Mouse (Mus musculus) kidney, adult 8-10 months (tissue): Measurements from ENCODE around the gene Gm3646.

ENCODE experiments used
- DNase-seq, 2 experiments: peaks; one replicate each; pipeline ENCODE4 v3.0.0; 2022

Gm3646 gene

DNA sequence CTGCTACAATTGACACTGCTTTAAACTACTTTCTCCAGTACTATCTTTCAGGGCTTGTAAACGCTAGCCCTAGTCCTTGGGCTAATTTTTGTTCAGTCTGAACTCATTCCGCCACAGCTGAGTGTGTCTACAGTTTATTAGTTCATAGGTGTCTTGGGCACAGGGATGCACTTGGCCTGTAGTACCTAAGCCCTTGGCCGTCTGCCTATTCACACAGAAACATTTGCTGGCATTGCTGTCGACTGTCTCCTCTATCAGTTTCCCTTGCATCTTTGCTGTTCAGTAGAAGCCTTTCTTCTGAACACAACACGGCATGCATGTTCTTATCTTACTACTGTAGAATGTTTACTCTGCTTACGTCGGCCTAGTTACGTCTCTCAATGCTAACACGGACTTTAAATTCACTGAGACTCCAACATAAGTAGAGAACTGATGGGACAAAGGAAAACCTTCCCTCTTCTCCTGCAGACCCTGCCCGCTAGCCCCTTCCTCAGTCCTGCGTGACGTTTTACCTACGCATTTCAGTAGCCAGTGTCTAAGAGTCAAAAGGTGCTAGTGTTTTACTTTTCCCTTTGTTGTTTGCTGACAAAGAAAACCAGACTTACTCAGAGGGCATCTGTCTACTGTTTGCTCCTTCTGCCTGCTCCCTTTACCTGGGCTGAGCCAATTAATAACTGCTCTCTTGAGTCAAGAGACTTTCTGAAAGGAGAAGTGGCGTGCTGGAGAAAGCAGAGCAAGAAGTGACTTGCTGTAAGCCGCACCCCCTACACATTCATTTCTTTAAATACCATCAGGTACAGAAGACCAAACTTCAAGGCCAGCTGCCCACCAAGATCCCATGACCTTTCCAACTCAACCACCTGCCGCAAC lies 25.8 kb downstream of the Gm3646 start:
- no peak for DNase-seq

DNA sequence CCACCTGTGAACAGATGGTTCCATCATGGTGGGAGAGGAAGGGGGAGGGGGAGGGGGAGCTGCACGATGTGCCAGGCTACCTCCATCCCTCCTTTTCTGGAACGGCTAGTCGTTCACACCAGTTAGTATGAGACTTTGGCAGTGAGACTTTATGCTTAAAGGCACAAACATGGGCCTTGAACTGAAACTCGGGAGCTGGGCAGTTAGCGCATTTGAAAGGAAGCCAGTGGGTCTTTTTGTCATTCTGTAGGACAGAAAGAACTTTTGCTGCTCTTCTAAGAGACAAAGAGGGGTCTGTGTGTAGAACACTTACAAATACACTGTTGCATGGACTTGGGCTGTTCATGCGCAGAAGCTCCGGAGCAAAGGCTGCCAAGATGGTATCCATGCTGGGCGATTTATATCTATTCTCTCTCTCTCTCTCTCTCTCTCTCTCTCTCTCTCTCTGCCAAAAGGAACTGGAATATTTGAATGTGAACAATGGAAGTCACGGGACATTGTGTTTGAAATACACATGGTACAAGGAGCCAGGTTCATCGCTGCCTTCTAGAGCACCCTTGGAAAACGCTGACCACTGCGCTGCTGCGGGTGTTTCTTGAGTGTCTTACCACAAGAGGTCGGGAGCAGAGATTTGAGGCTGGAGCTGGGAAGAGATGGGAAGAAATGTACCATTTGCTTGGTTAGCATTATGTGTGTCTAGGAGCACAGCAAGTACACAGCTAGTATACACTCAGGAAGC lies 31.0 kb downstream of the Gm3646 start:
- no peak for DNase-seq

DNA sequence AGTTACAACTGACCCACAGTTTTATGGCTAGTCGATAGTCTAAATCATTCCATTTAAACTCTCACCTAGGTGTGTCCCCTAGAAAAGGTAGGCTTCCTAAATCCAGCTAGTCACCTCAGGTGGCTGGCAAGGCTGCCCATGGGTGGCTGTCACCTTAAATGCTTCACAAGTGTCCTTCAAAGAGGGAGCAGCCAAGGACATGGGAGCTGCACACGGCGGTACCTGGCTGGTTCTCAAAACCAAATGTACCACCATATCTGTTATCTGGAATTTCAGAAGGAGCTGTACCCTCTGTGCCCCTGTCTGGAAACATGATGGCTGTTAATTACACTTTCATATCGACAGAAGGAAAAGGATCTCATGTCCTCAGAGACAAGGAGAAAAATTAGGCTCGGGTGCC lies 31.6 kb downstream of the Gm3646 start:
- no peak for DNase-seq

DNA sequence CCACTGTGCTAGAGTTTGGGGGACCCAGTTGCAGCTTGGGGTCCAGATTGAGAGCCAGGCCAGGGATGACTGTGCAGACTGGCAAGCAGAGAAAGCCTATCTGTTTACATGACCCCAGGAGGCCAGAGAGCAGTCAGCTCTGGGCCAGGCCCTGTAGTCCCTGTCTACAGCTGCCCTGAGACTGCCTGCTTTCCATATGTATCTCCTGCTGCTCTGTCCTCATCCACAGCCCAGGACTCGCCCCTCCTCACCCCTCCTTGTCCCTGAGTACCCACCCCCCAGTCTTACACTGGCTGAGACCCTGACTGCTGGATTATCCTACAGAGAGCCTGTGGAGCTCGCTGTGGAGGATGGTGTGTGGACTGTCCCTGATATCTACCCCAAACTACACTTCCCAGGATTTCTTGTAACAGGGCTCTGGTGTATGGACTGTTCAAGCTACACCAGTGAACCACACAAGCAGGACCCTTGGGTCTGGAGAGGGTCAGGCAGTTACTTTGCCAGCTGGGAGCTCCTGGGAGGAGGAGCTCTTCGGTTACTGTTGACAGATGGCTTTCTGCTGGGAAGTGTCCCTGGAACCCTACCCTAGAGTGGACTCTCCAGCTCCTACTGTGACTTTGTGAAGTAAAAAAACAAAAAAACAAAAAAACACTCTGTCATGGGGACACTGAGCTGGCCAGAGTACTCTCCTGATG lies 32.6 kb downstream of the Gm3646 start:
- DNase-seq = no peak

DNA sequence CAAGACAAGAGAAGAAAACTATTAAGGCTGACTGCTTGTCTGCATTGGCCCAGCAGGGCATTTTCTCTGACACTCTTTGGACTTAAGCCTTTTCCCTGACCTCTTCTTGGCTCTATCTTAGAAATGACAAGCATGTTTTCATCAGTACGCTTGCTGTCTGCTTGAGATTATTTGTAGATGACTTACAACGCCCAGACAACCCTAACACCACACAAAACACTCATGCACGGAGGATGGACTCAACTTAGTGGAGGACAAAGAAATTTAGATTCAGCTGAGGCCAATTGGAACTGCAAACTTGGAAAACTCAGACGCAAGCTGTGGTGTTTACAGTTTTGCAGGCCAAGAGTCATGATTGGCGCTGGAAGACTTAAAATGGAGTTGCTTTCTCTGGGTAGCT lies 34.7 kb downstream of the Gm3646 start:
- DNase-seq = no peak

DNA sequence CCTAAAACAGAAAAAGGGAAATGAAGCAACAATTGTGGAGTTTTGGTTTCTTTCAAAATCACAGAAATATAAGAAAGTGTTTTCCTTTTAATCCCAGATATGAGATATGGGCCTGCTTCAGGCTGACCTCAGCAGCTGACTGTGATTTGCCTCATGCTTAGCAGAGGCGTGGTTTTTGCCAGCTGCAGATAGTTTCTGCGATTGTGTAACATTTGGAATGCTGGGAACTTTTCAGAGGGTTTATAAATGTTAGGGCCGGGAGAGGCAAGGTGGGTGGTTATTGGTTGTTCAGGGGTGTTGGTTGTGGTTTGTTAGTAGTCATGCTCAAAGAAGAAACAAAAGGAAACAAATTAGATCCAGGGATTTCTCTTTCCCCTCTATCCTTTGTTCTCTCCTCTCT lies 37.1 kb downstream of the Gm3646 start:
- no peak for DNase-seq

DNA sequence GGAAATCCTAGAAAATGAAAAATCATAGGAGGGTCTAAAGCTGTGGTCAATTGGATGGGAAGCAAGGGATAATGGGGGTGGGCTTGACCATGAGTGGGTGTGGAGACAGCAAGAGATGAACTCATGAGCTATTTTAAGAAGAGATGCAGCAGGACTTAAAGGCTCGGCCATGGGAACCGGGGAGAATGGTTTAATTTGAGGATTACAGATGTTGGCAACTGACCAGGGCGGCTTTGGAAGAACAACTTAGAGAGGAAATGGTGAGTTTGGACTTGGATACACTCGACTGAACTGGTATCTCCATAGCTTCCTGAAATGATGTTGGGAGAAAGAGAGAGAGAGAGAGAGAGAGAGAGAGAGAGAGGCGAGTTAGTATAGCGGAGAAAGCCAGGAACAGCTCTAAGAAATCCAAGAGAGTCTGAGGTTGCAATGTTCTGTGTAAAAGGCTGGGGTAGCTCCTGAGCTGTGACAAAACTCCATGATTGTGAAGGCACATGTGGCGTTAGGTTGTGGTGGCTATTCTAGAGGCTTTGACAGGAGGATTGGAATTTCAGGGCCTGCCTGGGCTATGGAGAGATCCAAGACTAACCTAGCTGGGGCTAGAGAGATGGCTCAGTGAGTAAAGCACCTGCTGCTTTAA lies 39.2 kb downstream of the Gm3646 start:
- DNase-seq = no peak

DNA sequence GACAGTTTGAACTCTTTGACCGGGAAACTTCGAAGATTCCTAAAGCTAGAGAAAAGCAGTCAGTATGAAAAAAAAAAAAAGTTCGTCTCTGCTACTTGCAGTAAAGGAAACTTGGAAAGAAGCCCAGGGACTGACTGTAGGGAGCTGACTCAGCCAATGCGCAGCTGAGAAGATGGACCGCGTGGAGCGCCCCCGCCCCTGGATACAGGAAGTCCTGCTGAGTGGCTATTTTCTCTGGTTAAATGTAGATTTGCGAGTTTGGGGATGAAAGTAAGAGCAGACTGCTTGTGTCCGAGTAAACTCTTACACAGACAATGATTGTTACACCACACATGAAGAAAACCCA lies 43.1 kb downstream of the Gm3646 start:
- peak; percentile 87 to 88 for DNase-seq

DNA sequence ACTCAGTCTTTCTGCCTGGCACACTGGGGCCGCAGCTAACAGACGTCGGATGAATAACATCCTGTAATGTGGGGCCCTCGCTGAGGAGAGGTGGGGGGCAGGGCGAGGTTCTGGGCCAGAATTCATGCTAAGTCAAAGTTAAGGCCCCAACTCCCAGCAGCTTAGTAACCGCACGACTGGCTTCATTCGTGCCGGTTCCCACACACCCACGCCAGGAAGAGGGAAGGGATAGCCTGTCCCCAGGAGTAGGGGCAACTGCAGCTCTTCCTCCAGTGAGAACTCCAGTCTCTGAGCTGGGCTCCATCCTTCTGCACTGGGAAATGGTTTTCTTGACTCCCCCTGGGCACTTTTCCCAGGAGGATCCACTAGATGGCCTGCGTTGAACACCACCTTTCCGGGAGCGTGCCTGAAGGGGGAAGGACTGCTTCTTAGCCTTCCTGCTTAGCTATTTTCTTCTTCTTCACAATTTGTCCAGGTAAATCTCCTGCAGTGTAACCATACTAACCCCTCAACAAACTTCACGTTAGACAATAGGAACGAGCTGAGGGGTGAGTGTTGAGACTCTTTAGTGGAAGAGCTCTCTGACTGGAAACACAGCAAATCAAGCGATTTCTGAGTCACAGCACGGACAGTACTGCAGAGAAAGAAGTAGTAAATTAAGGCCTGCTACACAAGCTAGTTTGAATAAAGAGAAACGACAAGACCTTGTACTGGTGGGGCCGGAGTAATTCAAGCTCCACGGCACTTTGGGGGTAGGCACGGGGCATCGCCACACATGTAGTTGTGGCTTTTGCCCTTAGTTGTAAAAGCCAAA lies 43.7 kb downstream of the Gm3646 start:
- DNase-seq = peak; percentile 66

DNA sequence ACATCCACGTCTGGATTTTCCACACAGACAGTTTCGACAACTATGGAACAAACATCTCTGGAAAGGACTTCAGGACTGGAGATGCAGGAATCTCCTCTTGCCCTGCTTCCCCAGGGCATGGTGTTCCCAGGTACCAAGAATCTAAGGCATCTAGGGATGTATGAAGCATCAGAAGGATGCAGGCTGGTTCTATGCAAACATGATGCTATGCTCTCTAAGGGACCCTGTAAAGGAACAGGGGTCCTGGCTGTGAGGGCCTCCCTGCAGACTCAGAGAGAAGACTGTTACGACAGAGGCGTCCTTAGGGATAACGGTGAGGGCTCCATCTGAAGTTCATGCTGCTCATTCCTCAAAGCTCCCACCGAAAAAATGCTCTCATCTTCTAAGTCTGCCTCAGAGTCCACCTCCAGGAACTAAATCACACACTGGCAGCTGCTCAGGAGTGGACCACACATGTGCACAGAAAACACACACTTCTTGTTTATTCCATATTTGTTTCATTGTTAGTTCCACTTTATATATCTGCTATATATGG lies 44.9 kb downstream of the Gm3646 start:
- DNase-seq = no peak

DNA sequence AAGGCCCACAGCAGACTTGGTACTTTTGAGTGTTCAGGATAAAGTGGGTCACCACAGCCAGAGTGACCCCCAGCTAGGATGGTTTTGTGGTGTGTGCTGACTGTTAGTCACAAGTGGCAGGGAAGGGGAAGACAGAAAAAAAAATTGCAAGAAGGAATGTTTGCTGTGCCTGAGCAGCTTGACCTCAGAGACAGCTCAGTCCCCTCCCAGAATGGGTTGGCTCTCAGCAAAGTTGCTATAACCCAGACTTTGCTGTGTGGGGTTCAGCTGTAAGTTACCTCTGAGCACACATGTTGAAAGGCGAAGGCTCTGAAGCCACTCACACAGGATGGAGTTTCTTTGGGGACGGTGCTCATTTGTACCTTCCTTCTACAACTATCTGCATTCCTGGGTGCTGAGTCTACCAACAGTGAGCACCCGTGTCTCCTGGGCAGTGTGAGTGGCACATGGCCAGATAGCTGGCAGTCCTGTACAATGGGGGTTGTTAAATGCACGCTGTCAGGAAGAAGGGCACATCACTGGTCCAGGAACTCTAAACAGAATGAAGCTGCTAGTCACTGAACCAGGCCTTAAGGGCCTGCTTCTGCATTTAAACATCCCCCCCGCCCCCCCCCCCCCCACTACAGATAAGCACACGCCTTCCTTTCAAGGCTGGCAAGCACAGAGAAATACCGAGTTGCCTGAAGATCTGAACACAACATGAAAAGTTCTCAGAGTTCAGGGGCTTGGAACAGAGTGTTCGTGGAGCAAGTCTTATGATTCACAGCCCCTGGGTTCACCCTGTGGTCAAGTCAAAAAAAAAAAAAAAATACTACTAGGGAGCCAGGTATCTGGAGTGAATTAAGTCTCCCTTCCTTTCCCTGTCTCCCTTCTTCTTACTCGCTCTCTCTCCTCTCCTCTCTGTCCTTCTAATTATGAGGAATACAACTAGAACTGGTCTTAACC lies 45.6 kb downstream of the Gm3646 start:
- peak in 1 of 2 experiments; percentile 23 for DNase-seq

DNA sequence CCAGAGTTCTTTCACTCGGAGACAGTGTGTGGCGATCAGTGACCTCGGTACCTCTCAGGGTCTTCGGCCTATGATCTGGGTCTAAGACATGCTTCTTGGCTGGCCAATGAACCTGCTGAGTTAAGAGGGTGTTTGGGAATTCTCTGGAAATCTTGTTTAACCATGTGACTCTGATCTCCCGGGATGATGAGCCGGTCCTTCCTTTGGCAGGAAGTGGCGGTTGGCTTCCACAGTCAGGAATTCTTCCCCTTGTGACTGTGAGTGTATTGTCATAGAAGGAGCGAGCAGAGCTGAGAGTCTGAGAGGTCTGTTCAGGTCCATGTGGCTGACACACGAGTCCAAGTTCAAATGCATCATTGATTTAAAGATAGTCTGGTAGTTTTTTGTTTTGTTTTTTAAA lies 46.9 kb downstream of the Gm3646 start:
- DNase-seq = peak; percentile 29 to 37

DNA sequence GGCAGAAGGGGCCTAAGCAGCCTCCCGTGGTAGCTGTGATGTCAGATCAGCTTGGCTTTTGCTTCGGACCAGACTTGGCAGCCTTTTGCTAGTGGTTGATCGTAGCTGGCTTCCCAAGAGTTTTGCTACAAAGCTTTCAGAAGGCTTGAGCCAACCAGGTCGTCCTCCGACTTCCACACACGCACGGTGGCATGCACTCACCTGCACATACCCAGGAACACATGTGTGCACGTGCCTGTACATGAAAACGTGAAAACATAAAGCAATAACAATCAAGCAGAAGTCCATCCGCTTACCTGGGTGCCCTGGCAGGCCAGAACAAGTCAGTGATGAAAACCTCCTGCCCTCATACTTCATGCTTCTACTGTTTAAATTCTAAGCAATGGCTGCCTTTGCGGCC lies 48.2 kb downstream of the Gm3646 start:
- no peak for DNase-seq

DNA sequence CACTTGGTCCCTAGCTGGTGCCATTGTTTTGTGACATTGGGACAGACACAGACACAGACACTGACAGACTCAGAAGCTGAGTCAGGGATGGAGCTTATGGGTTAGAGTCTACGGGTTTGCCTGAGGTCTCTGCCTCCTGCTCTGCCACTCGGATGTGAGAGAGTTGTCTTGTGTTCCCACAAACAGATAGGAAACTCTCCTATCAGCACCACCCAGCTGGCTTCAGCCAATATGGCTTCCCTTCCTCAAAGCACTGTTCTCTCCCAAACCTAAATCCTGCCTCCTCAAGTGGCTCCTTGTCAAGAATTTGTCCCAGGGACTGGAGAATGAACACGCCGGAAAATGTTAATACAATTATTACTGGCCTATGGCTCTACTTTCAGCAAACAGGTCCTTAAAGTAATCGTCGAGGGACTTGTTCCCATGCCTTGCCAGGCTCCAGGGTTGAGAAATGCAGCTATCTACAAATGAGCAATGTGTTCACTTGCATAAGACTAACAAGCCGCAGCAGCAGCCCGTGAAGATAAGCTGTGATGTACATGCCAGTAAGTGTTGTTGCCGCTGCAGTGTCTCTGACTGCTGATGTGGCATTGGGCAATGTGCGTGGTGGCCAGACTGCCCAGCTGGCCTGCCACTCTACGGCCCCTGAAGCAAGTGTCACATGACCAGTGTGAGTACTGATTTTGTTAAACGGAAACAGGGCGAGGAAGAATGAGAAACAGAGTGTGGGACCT lies 50.7 kb downstream of the Gm3646 start:
- no peak for DNase-seq
